Mouse (Mus musculus): ENCODE data around the gene Limk1. TPM values are rescaled to one million over a fixed set of nuclear protein-coding genes. Genes with fewer than 3 reads are reported as not detected.

Limk1 gene
- total RNA-seq, 2 experiments from 2014 or later: 3.3 to 6.9 TPM

Other genes with a start within 250 kb of the Limk1 start
- 17.7 and 23.1 TPM in 2 replicates for gene Gtf2ird1, start 231.9 kb downstream of the Limk1 start, total RNA-seq (2014; fragmentation: Nextera tagmentation)
- 5.5 and 11.8 TPM in 2 replicates for gene Gtf2ird1, start 231.9 kb downstream of the Limk1 start, total RNA-seq (2017)
- gene Clip2, start 136.2 kb downstream of the Limk1 start, total RNA-seq (2014; fragmentation: Nextera tagmentation): 4.6 and 5.6 TPM in 2 replicates
- 7.0 and 8.3 TPM in 2 replicates for gene Clip2, start 136.2 kb downstream of the Limk1 start, total RNA-seq (2017)
- not detected in 2 replicates for gene Syna, start 128.4 kb downstream of the Limk1 start, total RNA-seq (2014; fragmentation: Nextera tagmentation)
- gene Syna, start 128.4 kb downstream of the Limk1 start, total RNA-seq (2017): not detected in 2 replicates
- gene Rfc2, start 107.2 kb downstream of the Limk1 start, total RNA-seq (2014; fragmentation: Nextera tagmentation): 241 and 279 TPM in 2 replicates
- 113 and 125 TPM in 2 replicates for gene Rfc2, start 107.2 kb downstream of the Limk1 start, total RNA-seq (2017)
- 8.5 and 9.8 TPM in 2 replicates for gene Lat2, start 73.6 kb downstream of the Limk1 start, total RNA-seq (2014; fragmentation: Nextera tagmentation)
- gene Lat2, start 73.6 kb downstream of the Limk1 start, total RNA-seq (2017): 7.2 and 14.6 TPM in 2 replicates
- gene Eif4h, start 49.1 kb downstream of the Limk1 start, total RNA-seq (2014; fragmentation: Nextera tagmentation): 253 and 273 TPM in 2 replicates
- gene Eif4h, start 49.1 kb downstream of the Limk1 start, total RNA-seq (2017): 220 and 233 TPM in 2 replicates
- not detected in 2 replicates for gene Eln, start 58.7 kb upstream of the Limk1 start, total RNA-seq (2014; fragmentation: Nextera tagmentation)
- gene Eln, start 58.7 kb upstream of the Limk1 start, total RNA-seq (2017): not detected in 2 replicates
- gene Tmem270, start 218.1 kb upstream of the Limk1 start, total RNA-seq (2014; fragmentation: Nextera tagmentation): not detected in 2 replicates
- not detected in 2 replicates for gene Tmem270, start 218.1 kb upstream of the Limk1 start, total RNA-seq (2017)
- gene Cldn13, start 226.9 kb upstream of the Limk1 start, total RNA-seq (2014; fragmentation: Nextera tagmentation): 177 and 197 TPM in 2 replicates
- gene Cldn13, start 226.9 kb upstream of the Limk1 start, total RNA-seq (2017): 55.6 and 123 TPM in 2 replicates
- 9.9 and 12.8 TPM in 2 replicates for gene Mettl27, start 243.8 kb upstream of the Limk1 start, total RNA-seq (2014; fragmentation: Nextera tagmentation)
- 6.5 and 18.5 TPM in 2 replicates for gene Mettl27, start 243.8 kb upstream of the Limk1 start, total RNA-seq (2017)